ENCODE assay signal across 25 mouse cellular contexts in genomic region chr2:69893145-69893544, GRCm38 (mm10).
"Had no signal": no experiment of that assay in that cellular context is flagged by ENCODE, and none has a peak within 500 bp of the region (broad histone marks: within the 10 kb centered on the region; RNA-seq: fewer than 3 reads in every experiment).

No protein-coding gene starts in this region.

- H3K4me2 ChIP-seq: heart, embryonic 12.5 days; hindbrain, embryonic 12.5 days; hindbrain, embryonic 15.5 days; intestine, embryonic 15.5 days; limb, embryonic 13.5 days; limb, embryonic 15.5 days; liver, embryonic 12.5 days had no signal

- H3K4me1 ChIP-seq: heart, embryonic 12.5 days; hindbrain, embryonic 12.5 days; intestine, embryonic 15.5 days; limb, embryonic 15.5 days had no signal

- H3K27ac ChIP-seq: gastrocnemius, adult 2 months; heart, embryonic 10.5 days; hindbrain, embryonic 10.5 days; hindbrain, embryonic 12.5 days; hindbrain, embryonic 15.5 days; intestine, embryonic 15.5 days; layer of hippocampus, adult 2 months; left cerebral cortex, adult 2 months; limb, embryonic 13.5 days; limb, embryonic 15.5 days; liver, embryonic 12.5 days; liver, embryonic 14.5 days had no signal

- DNase-seq: gastrocnemius, adult 2 months; gastrocnemius, postnatal 10 days; gastrocnemius, postnatal 25 days; heart, postnatal 10 days; heart, postnatal 4 days; kidney, adult 18-20 months; kidney, adult 8-10 months; kidney, postnatal 10 days; kidney, postnatal 25 days; kidney, postnatal 4 days; left cerebral cortex, postnatal 4 days had no signal

- ATAC-seq: inflammation-experienced regulatory T-cells, adult 6 months; intestine, embryonic 15.5 days; intestine, postnatal 0 days; liver, embryonic 12.5 days had no signal

- H3K36me3 ChIP-seq: heart, embryonic 10.5 days; heart, embryonic 12.5 days; hindbrain, embryonic 10.5 days; hindbrain, embryonic 12.5 days; hindbrain, embryonic 15.5 days; intestine, embryonic 15.5 days; limb, embryonic 13.5 days; limb, embryonic 15.5 days; liver, embryonic 12.5 days had no signal

- H3K4me3 ChIP-seq: gastrocnemius, adult 2 months; heart, embryonic 10.5 days; heart, embryonic 12.5 days; hindbrain, embryonic 10.5 days; hindbrain, embryonic 12.5 days; hindbrain, embryonic 15.5 days; intestine, embryonic 15.5 days; layer of hippocampus, adult 2 months; left cerebral cortex, adult 2 months; limb, embryonic 13.5 days; limb, embryonic 15.5 days; liver, embryonic 12.5 days had no signal

- H3K27me3 ChIP-seq: heart, embryonic 12.5 days; hindbrain, embryonic 12.5 days; hindbrain, embryonic 15.5 days; intestine, embryonic 15.5 days; limb, embryonic 13.5 days; limb, embryonic 15.5 days; liver, embryonic 12.5 days had no signal

- H3K9me3 ChIP-seq: heart, embryonic 10.5 days; heart, embryonic 12.5 days; hindbrain, embryonic 10.5 days; hindbrain, embryonic 12.5 days; hindbrain, embryonic 15.5 days; intestine, embryonic 15.5 days; limb, embryonic 13.5 days; limb, embryonic 15.5 days; liver, embryonic 12.5 days had no signal

- H3K9ac ChIP-seq: heart, embryonic 12.5 days; hindbrain, embryonic 12.5 days; hindbrain, embryonic 15.5 days; intestine, embryonic 15.5 days; limb, embryonic 13.5 days; limb, embryonic 15.5 days; liver, embryonic 12.5 days; liver, embryonic 14.5 days had no signal
